Mouse (Mus musculus): ENCODE results near the gene Fabp7. TPM values are rescaled to one million over a fixed set of nuclear protein-coding genes. Genes with fewer than 3 reads are reported as not detected.

Gene Fabp7
- polyA plus RNA-seq (2014; fragmentation: Illumina TruSeq; extraction: RNeasy Lipid Tissue Mini Kit (QIAGEN cat#74804); ENCODE audit: low read depth, low replicate concordance): 4.7 TPM

GRCm38 (mm10) chr10:57784876-57785150, at the start of gene Fabp7:
Fabp7 (plus strand) TSS chr10:57784881.

GRCm38 (mm10) chr10:57794018-57794417, 9.3 kb downstream of the Fabp7 start, which contains the start of gene Smpdl3a:
Smpdl3a (plus strand) TSS chr10:57794335.

Other genes with a start within 250 kb of the Fabp7 start
- gene Pkib, start 152.9 kb upstream of the Fabp7 start, polyA plus RNA-seq (2014; fragmentation: Illumina TruSeq; extraction: RNeasy Lipid Tissue Mini Kit (QIAGEN cat#74804); ENCODE audit: low read depth, low replicate concordance): 2.5 TPM
- gene Smpdl3a, start 9.5 kb downstream of the Fabp7 start, polyA plus RNA-seq (2014; fragmentation: Illumina TruSeq; extraction: RNeasy Lipid Tissue Mini Kit (QIAGEN cat#74804); ENCODE audit: low read depth, low replicate concordance): 637 TPM